Mouse (Mus musculus) thymus, adult 2 months (tissue): ENCODE data around the gene Zyx. TPM values are rescaled to one million over a fixed set of nuclear protein-coding genes. Genes with fewer than 3 reads are reported as not detected.

ENCODE experiments used
- DNase-seq: peaks from one replicate; pipeline ENCODE4 v3.0.0; 2021
- H3K27ac ChIP-seq: fragments of 200-500 bp; 2 replicates; pipeline ENCODE4 v1.5.1; 2012; ENCODE audit warnings: low read length, control low read depth; ENCODE audit not compliant: control insufficient read depth, insufficient read depth
- H3K27me3 ChIP-seq: fragments of 200-500 bp; 2 replicates; pipeline ENCODE4 v1.6.1; 2012; ENCODE audit warnings: mild to moderate bottlenecking, low read length, moderate library complexity, mixed read lengths; ENCODE audit not compliant: control insufficient read depth, insufficient read depth
- H3K36me3 ChIP-seq: fragments of 200-500 bp; 2 replicates; pipeline ENCODE4 v1.6.1; 2012; ENCODE audit warnings: mild to moderate bottlenecking, low read length, moderate library complexity; ENCODE audit not compliant: control insufficient read depth, insufficient read depth
- H3K4me1 ChIP-seq: fragments of 200-500 bp; replicated peaks from 2 replicates; pipeline ENCODE4 v1.6.1; 2012; ENCODE audit warnings: low read length; ENCODE audit not compliant: control insufficient read depth, insufficient read depth
- H3K4me3 ChIP-seq: fragments of 200-500 bp; 2 replicates; pipeline ENCODE4 v1.5.1; 2012; ENCODE audit warnings: mild to moderate bottlenecking, low read length, control low read depth, moderate library complexity; ENCODE audit not compliant: control insufficient read depth, insufficient read depth
- CTCF ChIP-seq: fragments of 200-500 bp; IDR thresholded peaks from 2 replicates; pipeline ENCODE4 v1.5.1; 2012; ENCODE audit warnings: mild to moderate bottlenecking, control low read depth, low read length, moderate library complexity, borderline replicate concordance; ENCODE audit not compliant: control insufficient read depth, poor library complexity, insufficient read depth; ENCODE audit errors: extremely low read depth
- POLR2A ChIP-seq: fragments of 200-500 bp; IDR thresholded peaks from 2 replicates; pipeline ENCODE4 v1.6.1; 2012; ENCODE audit warnings: mild to moderate bottlenecking, low read length, control low read depth, moderate library complexity; ENCODE audit not compliant: control insufficient read depth, poor library complexity, insufficient read depth; ENCODE audit errors: extremely low read depth
- WGBS: fragments of 180-500 bp; shearing (Covaris S2); methylation state at CpG from one replicate; pipeline ENCODE4 v1.1.7; 2018; 5-methylcytosine and 5-hydroxymethylcytosine counted together
- polyA plus RNA-seq: library from polyadenylated mRNA; depleted of rRNA; stranded (reverse); fragments of >200 nt; gene quantifications from 2 replicates; pipeline ENCODE4 v1.2.3, GENCODE M21; 2012

Zyx gene
- polyA plus RNA-seq, 1 experiment, result 209 TPM

GRCm38 (mm10) chr6:42364066-42364465, 14.6 kb downstream of the Zyx start:
- Histone ChIP-seq H3K27ac (no peak overlapping the region), H3K27me3 (no peaks in the 10 kb centered on the region), H3K4me1 (no peaks in the 10 kb centered on the region), H3K36me3 (peaks cover 4% of the 10 kb centered on the region), H3K4me3 (no peak overlapping the region)
- no peak for DNase-seq
- TF ChIP-seq POLR2A (no peak), CTCF (no peak)
- WGBS, result 95% methylated on average over 4 of the region's 4 CpGs

- H3K4me3 ChIP-seq, result no peak overlapping the region
- H3K36me3 ChIP-seq, result no peaks in the 10 kb centered on the region
- no peak overlapping the region for H3K27ac ChIP-seq
- WGBS, result 96% methylated on average over 15 of the region's 15 CpGs
- H3K27me3 ChIP-seq, result no peaks in the 10 kb centered on the region
- DNase-seq, result no peak
- no peak for TF ChIP-seq CTCF
- no peak for TF ChIP-seq POLR2A
- no peaks in the 10 kb centered on the region for H3K4me1 ChIP-seq
These were observed 15.2 kb downstream of the Zyx start for GRCm38 (mm10) chr6:42364607-42365006.

- no peak for DNase-seq
- 97% methylated on average over 6 of the region's 6 CpGs for WGBS
- no peaks in the 10 kb centered on the region for H3K27me3 ChIP-seq
- no peak for TF ChIP-seq CTCF
- no peak for TF ChIP-seq POLR2A
- H3K36me3 ChIP-seq, result no peaks in the 10 kb centered on the region
- H3K4me3 ChIP-seq, result no peak overlapping the region
- H3K27ac ChIP-seq, result no peak overlapping the region
- no peaks in the 10 kb centered on the region for H3K4me1 ChIP-seq
These were observed 15.8 kb downstream of the Zyx start for GRCm38 (mm10) chr6:42365215-42365614.

GRCm38 (mm10) chr6:42369870-42370269, 20.4 kb downstream of the Zyx start:
- 96% methylated on average over 3 of the region's 3 CpGs for WGBS
- Histone ChIP-seq H3K27ac (no peak overlapping the region), H3K36me3 (no peaks in the 10 kb centered on the region), H3K27me3 (no peaks in the 10 kb centered on the region), H3K4me3 (no peak overlapping the region), H3K4me1 (peaks cover 3% of the 10 kb centered on the region)
- TF ChIP-seq POLR2A (no peak), CTCF (no peak)
- no peak for DNase-seq

- no peak overlapping the region for H3K27ac ChIP-seq
These were observed 21.4 kb downstream of the Zyx start for GRCm38 (mm10) chr6:42370630-42371363.

GRCm38 (mm10) chr6:42372001-42372400, 22.6 kb downstream of the Zyx start:
- no peak for DNase-seq
- Histone ChIP-seq H3K4me1 (peaks cover 3% of the 10 kb centered on the region), H3K27me3 (no peaks in the 10 kb centered on the region), H3K36me3 (no peaks in the 10 kb centered on the region), H3K27ac (no peak overlapping the region), H3K4me3 (no peak overlapping the region)
- WGBS, result 88% methylated on average over 3 of the region's 3 CpGs
- TF ChIP-seq POLR2A (no peak), CTCF (no peak)

More at GRCm38 (mm10) chr6:42370630-42371363, 21.4 kb downstream of the Zyx start:
- DNase-seq, result no peak
- Histone ChIP-seq H3K4me1 (peaks cover 3% of the 10 kb centered on the region), H3K27me3 (no peaks in the 10 kb centered on the region), H3K4me3 (no peak overlapping the region), H3K36me3 (no peaks in the 10 kb centered on the region)
- 86% methylated on average over 4 of the region's 4 CpGs for WGBS
- TF ChIP-seq CTCF (no peak), POLR2A (no peak)
